Mouse (Mus musculus) heart, postnatal 0 days (tissue): ENCODE results near the gene Ncln.

Source experiments
- CTCF ChIP-seq: IDR thresholded peaks from 2 replicates; pipeline ENCODE4 v1.5.1; 2016; ENCODE audit warnings: antibody characterized with exemption, control low read depth, low read depth
- EP300 ChIP-seq: IDR thresholded peaks from 2 replicates; pipeline ENCODE4 v1.6.1; 2016; ENCODE audit warnings: antibody characterized with exemption, low read depth

DNA sequence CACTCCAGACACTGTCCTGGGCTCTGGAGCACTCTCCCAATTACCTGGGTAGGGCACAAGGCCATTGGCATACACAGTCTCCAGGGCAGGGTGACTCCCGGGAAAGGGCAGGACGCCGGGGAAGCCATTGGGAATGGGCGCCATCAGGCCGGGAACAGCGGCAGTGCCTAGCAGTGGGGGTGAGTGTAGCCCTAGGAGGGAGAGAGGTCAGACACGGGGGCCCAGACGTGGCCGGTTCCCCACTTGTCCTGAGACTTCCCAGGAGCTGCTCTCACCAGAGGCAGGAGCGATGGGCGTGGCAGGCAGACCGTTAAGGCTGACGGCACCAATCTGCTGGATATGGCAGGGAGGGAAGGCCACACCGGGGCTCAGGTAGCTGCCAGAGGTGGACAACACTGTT, 29.3 kb downstream of the Ncln start:
- TF ChIP-seq CTCF (no peak), EP300 (no peak)
